Mouse (Mus musculus): ENCODE measurements around the gene Utp18. TPM values are rescaled to one million over a fixed set of nuclear protein-coding genes. Genes with fewer than 3 reads are reported as not detected.

Utp18 gene
- polyA plus RNA-seq, 1 experiment from 2014 or later: 37.8 TPM

- Histone ChIP-seq H3K4me3 (replicated peaks; ENCODE audit: low read depth, low read length) (no peak overlapping the region), H3K4me2 (ENCODE audit: low read length) (no peak overlapping the region), H3K36me3 (ENCODE audit: control insufficient read depth, insufficient read depth, low read length) (no peaks in the 10 kb centered on the region), H3K9ac (replicated peaks; ENCODE audit: low read length) (no peak overlapping the region), H3K27ac (replicated peaks; ENCODE audit: low read depth, low read length) (no peak overlapping the region), H3K27me3 (ENCODE audit: control insufficient read depth, insufficient read depth, low read length) (no peaks in the 10 kb centered on the region), H3K4me1 (ENCODE audit: control insufficient read depth, insufficient read depth, low read length) (no peaks in the 10 kb centered on the region), H3K9me3 (ENCODE audit: control insufficient read depth, low read length) (no peaks in the 10 kb centered on the region)
- DNase-seq: peak; percentile 25
- WGBS: 72% methylated on average over 15 of the region's 15 CpGs
- no peak for ATAC-seq (ENCODE audit: low FRiP score, low TSS enrichment)
These were observed 67.4 kb downstream of the Utp18 start for GRCm38 (mm10) chr11:93817966-93818738.

- 86% methylated on average over 4 of the region's 4 CpGs for WGBS
These were observed 72.6 kb downstream of the Utp18 start for GRCm38 (mm10) chr11:93812955-93813354.

GRCm38 (mm10) chr11:93812125-93812868 lies 73.3 kb downstream of the Utp18 start:
- Histone ChIP-seq H3K9ac (replicated peaks; ENCODE audit: low read length) (no peak overlapping the region), H3K27ac (replicated peaks; ENCODE audit: low read depth, low read length) (no peak overlapping the region), H3K36me3 (ENCODE audit: control insufficient read depth, insufficient read depth, low read length) (no peaks in the 10 kb centered on the region), H3K27me3 (ENCODE audit: control insufficient read depth, insufficient read depth, low read length) (no peaks in the 10 kb centered on the region), H3K4me2 (ENCODE audit: low read length) (no peak overlapping the region), H3K4me3 (replicated peaks; ENCODE audit: low read depth, low read length) (no peak overlapping the region), H3K4me1 (ENCODE audit: control insufficient read depth, insufficient read depth, low read length) (no peaks in the 10 kb centered on the region), H3K9me3 (ENCODE audit: control insufficient read depth, low read length) (no peaks in the 10 kb centered on the region)
- DNase-seq (peak; percentile 87), ATAC-seq (ENCODE audit: low FRiP score, low TSS enrichment) (no peak)
- 38% methylated on average over 11 of the region's 11 CpGs for WGBS

More at GRCm38 (mm10) chr11:93812955-93813354, 72.6 kb downstream of the Utp18 start:
- Histone ChIP-seq H3K4me1 (ENCODE audit: control insufficient read depth, insufficient read depth, low read length) (no peaks in the 10 kb centered on the region), H3K9me3 (ENCODE audit: control insufficient read depth, low read length) (no peaks in the 10 kb centered on the region), H3K27ac (replicated peaks; ENCODE audit: low read depth, low read length) (no peak overlapping the region), H3K27me3 (ENCODE audit: control insufficient read depth, insufficient read depth, low read length) (no peaks in the 10 kb centered on the region), H3K9ac (replicated peaks; ENCODE audit: low read length) (no peak overlapping the region), H3K36me3 (ENCODE audit: control insufficient read depth, insufficient read depth, low read length) (no peaks in the 10 kb centered on the region), H3K4me2 (ENCODE audit: low read length) (no peak overlapping the region), H3K4me3 (replicated peaks; ENCODE audit: low read depth, low read length) (no peak overlapping the region)
- ATAC-seq (ENCODE audit: low FRiP score, low TSS enrichment) (no peak), DNase-seq (no peak)

Other genes starting within 250 kb of the Utp18 start
- 23.1 and 26.7 TPM in 2 replicates for gene Mbtd1, start 86 bp upstream of the Utp18 start, polyA plus RNA-seq (2014; fragmentation: Nextera tagmentation; extraction: Ambion mirVana)
- 75.8 and 79.0 TPM in 2 replicates for gene Nme2, start 70.5 kb upstream of the Utp18 start, polyA plus RNA-seq (2014; fragmentation: Nextera tagmentation; extraction: Ambion mirVana)
- gene Gm20390, start 82.5 kb upstream of the Utp18 start, polyA plus RNA-seq (2014; fragmentation: Nextera tagmentation; extraction: Ambion mirVana): 269 and 321 TPM in 2 replicates
- 439 and 597 TPM in 2 replicates for gene Nme1, start 82.8 kb upstream of the Utp18 start, polyA plus RNA-seq (2014; fragmentation: Nextera tagmentation; extraction: Ambion mirVana)
- 112 and 140 TPM in 2 replicates for gene Spag9, start 110.3 kb upstream of the Utp18 start, polyA plus RNA-seq (2014; fragmentation: Nextera tagmentation; extraction: Ambion mirVana)

Data from midbrain, embryonic 14.5 days (tissue).